Comparison of ENCODE assay signal across 25 mouse cellular contexts in the genomic region with DNA sequence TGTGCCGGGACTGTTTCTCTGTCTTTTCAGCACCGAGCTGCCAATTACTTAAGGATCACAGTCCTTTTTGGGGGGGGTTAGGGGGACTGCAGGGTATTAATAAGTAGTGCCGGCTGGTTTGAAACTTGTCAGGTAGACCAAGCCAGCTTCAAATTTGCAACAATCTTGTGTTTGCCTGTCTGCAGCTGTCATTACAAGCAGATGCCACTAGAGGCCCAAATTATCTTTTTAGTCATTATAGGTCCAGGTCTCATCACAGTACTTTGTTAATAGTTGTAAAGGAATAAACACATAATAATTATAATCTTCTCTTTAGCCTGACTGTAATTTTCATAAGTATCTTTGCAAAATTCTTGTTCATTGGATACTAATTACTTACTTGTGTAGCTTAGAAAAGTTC. TPM values are rescaled to one million over a fixed set of nuclear protein-coding genes. Genes with fewer than 3 reads are reported as not detected.
DNase-seq lines count a peak whose midpoint lies in the region; ATAC-seq and TF ChIP-seq lines count a peak whose summit lies in the region.
"Had no signal": no experiment of that assay in that cellular context is flagged by ENCODE, and none has a peak within 500 bp of the region (broad histone marks: within the 10 kb centered on the region; RNA-seq: fewer than 3 reads in every experiment).

No protein-coding gene starts in this region.

- DNase-seq in embryonic facial prominence, embryonic 11.5 days (ENCODE audit: low spot score): peak; percentile 15
- DNase-seq in embryonic facial prominence, embryonic 10.5 days (ENCODE audit: low spot score): no peak
- DNase-seq in lung, postnatal 0 days (ENCODE audit: low spot score): no peak
- no peak for DNase-seq in lung, postnatal 10 days
- peak; percentile 21 for DNase-seq in retina, postnatal 1 day
- DNase-seq in urinary bladder, postnatal 36 days (ENCODE audit: low spot score in 2 of 2): no peak
- DNase-seq: adrenal gland, postnatal 25 days; cerebellum, adult 11-12 months; cerebellum, postnatal 25 days; kidney, adult 8-10 months; kidney, postnatal 4 days; lung, postnatal 4 days; right cerebral cortex, postnatal 14 days; spleen, adult 18-20 months; thymus, adult 18-20 months; thymus, postnatal 4 days had no signal

- no peak overlapping the region for H3K27ac ChIP-seq in embryonic facial prominence, embryonic 11.5 days (replicated peaks; ENCODE audit: low read depth, low read length)
- H3K27ac ChIP-seq in embryonic facial prominence, embryonic 10.5 days (replicated peaks): no peak overlapping the region
- H3K27ac ChIP-seq in intestine, postnatal 0 days (ENCODE audit: low read depth, low read length): no peak overlapping the region
- H3K27ac ChIP-seq in intestine, embryonic 16.5 days (ENCODE audit: low read length): no peak overlapping the region
- no peak overlapping the region for H3K27ac ChIP-seq in lung, postnatal 0 days (ENCODE audit: low read length)
- H3K27ac ChIP-seq: forebrain, embryonic 13.5 days; heart, embryonic 15.5 days; hindbrain, embryonic 10.5 days; limb, embryonic 13.5 days had no signal

- TF ChIP-seq CTCF in intestine, postnatal 0 days (IDR thresholded peaks at IDR 0.05; ENCODE audit: low read depth): peak; percentile 45
- TF ChIP-seq CTCF in lung, postnatal 0 days (IDR thresholded peaks at IDR 0.05): peak; percentile 47

- 60% methylated on average over 3 of the region's 3 CpGs for WGBS in embryonic facial prominence, embryonic 11.5 days
- 65% methylated on average over 3 of the region's 3 CpGs for WGBS in embryonic facial prominence, embryonic 10.5 days
- WGBS in intestine, postnatal 0 days: 37% methylated on average over 3 of the region's 3 CpGs
- WGBS in intestine, embryonic 16.5 days: 47% methylated on average over 3 of the region's 3 CpGs
- WGBS in lung, postnatal 0 days: 65% methylated on average over 3 of the region's 3 CpGs

- no peak overlapping the region for H3K9ac ChIP-seq in embryonic facial prominence, embryonic 11.5 days (replicated peaks; ENCODE audit: low read length)
- no peak overlapping the region for H3K9ac ChIP-seq in intestine, postnatal 0 days (ENCODE audit: low read depth, low read length)
- H3K9ac ChIP-seq in intestine, embryonic 16.5 days (ENCODE audit: low read depth, low read length): no peak overlapping the region
- H3K9ac ChIP-seq in lung, postnatal 0 days (replicated peaks; ENCODE audit: low read depth): no peak overlapping the region
- H3K9ac ChIP-seq: forebrain, embryonic 13.5 days; heart, embryonic 15.5 days; limb, embryonic 13.5 days had no signal

- no peaks in the 10 kb centered on the region for H3K36me3 ChIP-seq in embryonic facial prominence, embryonic 11.5 days (replicated peaks; ENCODE audit: control insufficient read depth, insufficient read depth, low read depth, low read length)
- no peaks in the 10 kb centered on the region for H3K36me3 ChIP-seq in embryonic facial prominence, embryonic 10.5 days (replicated peaks)
- no peaks in the 10 kb centered on the region for H3K36me3 ChIP-seq in intestine, postnatal 0 days (ENCODE audit: control insufficient read depth, insufficient read depth)
- H3K36me3 ChIP-seq in intestine, embryonic 16.5 days (ENCODE audit: control insufficient read depth, insufficient read depth, low read length): no peaks in the 10 kb centered on the region
- no peaks in the 10 kb centered on the region for H3K36me3 ChIP-seq in lung, postnatal 0 days (ENCODE audit: insufficient read depth, low read length)
- H3K36me3 ChIP-seq: heart, embryonic 15.5 days; hindbrain, embryonic 10.5 days; limb, embryonic 13.5 days had no signal

- no peaks in the 10 kb centered on the region for H3K27me3 ChIP-seq in embryonic facial prominence, embryonic 11.5 days (ENCODE audit: control insufficient read depth, insufficient read depth, low read length)
- no peaks in the 10 kb centered on the region for H3K27me3 ChIP-seq in embryonic facial prominence, embryonic 10.5 days (replicated peaks; ENCODE audit: low read depth, poor library complexity, severe bottlenecking)
- H3K27me3 ChIP-seq in intestine, postnatal 0 days (replicated peaks; ENCODE audit: control insufficient read depth, insufficient read depth, low read length): no peaks in the 10 kb centered on the region
- H3K27me3 ChIP-seq in intestine, embryonic 16.5 days (replicated peaks; ENCODE audit: control insufficient read depth, insufficient read depth, low read length): no peaks in the 10 kb centered on the region
- H3K27me3 ChIP-seq in lung, postnatal 0 days (replicated peaks; ENCODE audit: insufficient read depth, low read length): no peaks in the 10 kb centered on the region
- H3K27me3 ChIP-seq: forebrain, embryonic 13.5 days; heart, embryonic 15.5 days; limb, embryonic 13.5 days had no signal

- no peaks in the 10 kb centered on the region for H3K9me3 ChIP-seq in embryonic facial prominence, embryonic 11.5 days (replicated peaks; ENCODE audit: control insufficient read depth, low read length)
- H3K9me3 ChIP-seq in embryonic facial prominence, embryonic 10.5 days: no peaks in the 10 kb centered on the region
- H3K9me3 ChIP-seq in intestine, postnatal 0 days (ENCODE audit: control insufficient read depth): no peaks in the 10 kb centered on the region
- H3K9me3 ChIP-seq in intestine, embryonic 16.5 days (ENCODE audit: control insufficient read depth, low read length): no peaks in the 10 kb centered on the region
- H3K9me3 ChIP-seq in lung, postnatal 0 days (ENCODE audit: low read length): no peaks in the 10 kb centered on the region
- H3K9me3 ChIP-seq: forebrain, embryonic 13.5 days; heart, embryonic 15.5 days; hindbrain, embryonic 10.5 days; limb, embryonic 13.5 days had no signal

- no peaks in the 10 kb centered on the region for H3K4me1 ChIP-seq in embryonic facial prominence, embryonic 11.5 days (ENCODE audit: control insufficient read depth, insufficient read depth, low read length)
- no peaks in the 10 kb centered on the region for H3K4me1 ChIP-seq in embryonic facial prominence, embryonic 10.5 days
- no peaks in the 10 kb centered on the region for H3K4me1 ChIP-seq in intestine, postnatal 0 days (replicated peaks; ENCODE audit: control insufficient read depth, insufficient read depth, low read length)
- no peaks in the 10 kb centered on the region for H3K4me1 ChIP-seq in intestine, embryonic 16.5 days (ENCODE audit: control insufficient read depth, insufficient read depth, low read length)
- H3K4me1 ChIP-seq in lung, postnatal 0 days (ENCODE audit: insufficient read depth, low read depth, low read length): no peaks in the 10 kb centered on the region
- H3K4me1 ChIP-seq: forebrain, embryonic 13.5 days; heart, embryonic 15.5 days had no signal

- H3K4me2 ChIP-seq in embryonic facial prominence, embryonic 11.5 days (ENCODE audit: low read depth, low read length): no peak overlapping the region
- H3K4me2 ChIP-seq in intestine, postnatal 0 days (replicated peaks; ENCODE audit: low read depth): no peak overlapping the region
- no peak overlapping the region for H3K4me2 ChIP-seq in intestine, embryonic 16.5 days (ENCODE audit: low read depth, low read length)
- H3K4me2 ChIP-seq in lung, postnatal 0 days (replicated peaks; ENCODE audit: low read depth, low read length): no peak overlapping the region
- H3K4me2 ChIP-seq: forebrain, embryonic 13.5 days; heart, embryonic 15.5 days; limb, embryonic 13.5 days; midbrain, embryonic 11.5 days had no signal

- ATAC-seq in embryonic facial prominence, embryonic 11.5 days (replicated peaks; ENCODE audit: insufficient number of reproducible peaks, low FRiP score, low TSS enrichment, low read depth): no peak
- no peak for ATAC-seq in intestine, postnatal 0 days
- no peak for ATAC-seq in intestine, embryonic 16.5 days
- no peak for ATAC-seq in lung, postnatal 0 days
- ATAC-seq: CD4-positive, CD25-positive, alpha-beta regulatory T cell, adult 4 months; forebrain, embryonic 13.5 days had no signal

- no peak overlapping the region for H3K4me3 ChIP-seq in embryonic facial prominence, embryonic 11.5 days (ENCODE audit: low read depth, low read length)
- H3K4me3 ChIP-seq in embryonic facial prominence, embryonic 10.5 days: no peak overlapping the region
- H3K4me3 ChIP-seq in intestine, postnatal 0 days (ENCODE audit: low read depth, low read length): no peak overlapping the region
- no peak overlapping the region for H3K4me3 ChIP-seq in intestine, embryonic 16.5 days (ENCODE audit: low read length)
- H3K4me3 ChIP-seq in lung, postnatal 0 days (ENCODE audit: low read depth, low read length): no peak overlapping the region
- H3K4me3 ChIP-seq: forebrain, embryonic 13.5 days; heart, embryonic 15.5 days; hindbrain, embryonic 10.5 days; limb, embryonic 13.5 days; myocyte had no signal

- no peak for TF ChIP-seq EP300 in lung, postnatal 0 days (IDR thresholded peaks at IDR 0.05)

RNA-seq across cellular contexts. Expression of gene Nsun7, which starts 14.7 kb away (rescaled TPM):
- polyA plus RNA-seq in embryonic facial prominence, embryonic 11.5 days (2014; fragmentation: Nextera tagmentation; extraction: Ambion mirVana): 0.46 and 0.52 TPM in 2 replicates
- polyA plus RNA-seq in embryonic facial prominence, embryonic 10.5 days (2016; fragmentation: Nextera tagmentation; extraction: Ambion mirVana): 0.44 and 0.49 TPM in 2 replicates
- polyA plus RNA-seq in intestine, postnatal 0 days (2015; fragmentation: Nextera tagmentation; extraction: Ambion mirVana): 0.05 and 0.09 TPM in 2 replicates
- 0.13 and 0.17 TPM in 2 replicates for polyA plus RNA-seq in intestine, embryonic 16.5 days (2015; fragmentation: Nextera tagmentation; extraction: Ambion mirVana)
- polyA plus RNA-seq in lung, postnatal 0 days (2015; fragmentation: Nextera tagmentation; extraction: Ambion mirVana): 0.93 and 1.1 TPM in 2 replicates
- polyA plus RNA-seq: myocyte had no signal

Comparison
In these comparisons a context has a peak if more than half of its experiments do, and no peak if none do; other contexts are left out.
1. DNase-seq: peak in embryonic facial prominence, embryonic 11.5 days (single experiment) and retina, postnatal 1 day (single experiment); none in embryonic facial prominence, embryonic 10.5 days (single experiment), lung, postnatal 0 days (single experiment), lung, postnatal 10 days (single experiment) and urinary bladder, postnatal 36 days (0 of 2).